In the genomic region with DNA sequence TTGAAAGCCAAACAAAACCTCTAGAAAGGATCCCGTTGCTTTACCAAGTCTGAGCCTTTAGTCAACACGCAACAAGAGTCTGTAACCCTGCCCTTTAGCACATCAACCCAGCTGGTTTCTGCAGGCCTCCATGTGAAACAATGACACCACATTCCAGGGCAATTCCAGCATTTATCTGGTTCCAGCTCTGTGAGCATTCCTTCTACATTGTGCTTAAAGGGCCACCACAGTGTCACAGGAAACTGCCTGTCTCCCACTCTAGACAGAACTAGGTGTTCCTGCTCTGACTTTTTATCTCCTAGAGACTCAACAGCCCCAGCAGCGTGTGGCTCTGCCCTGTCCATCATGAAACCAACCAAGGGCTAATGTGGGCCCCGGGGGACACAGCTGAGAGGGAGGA, we compare ENCODE assay signal across 12 mouse cellular contexts. TPM values are rescaled to one million over a fixed set of nuclear protein-coding genes. Genes with fewer than 3 reads are reported as not detected.
DNase-seq lines count a peak whose midpoint lies in the region; ATAC-seq lines count a peak whose summit lies in the region.
"Had no signal": no experiment of that assay in that cellular context is flagged by ENCODE, and none has a peak within 500 bp of the region (broad histone marks: within the 10 kb centered on the region; RNA-seq: fewer than 3 reads in every experiment).

No protein-coding gene starts in this region.

- peak; percentile 78 for ATAC-seq in kidney, embryonic 14.5 days (ENCODE audit: low FRiP score, low TSS enrichment)
- ATAC-seq in embryonic facial prominence, embryonic 14.5 days (ENCODE audit: low read depth): peak; percentile 74

- no peak for DNase-seq in kidney, adult 18-20 months
- DNase-seq in retina, postnatal 1 day: peak; percentile 12
- DNase-seq in retina, embryonic 14.5 days (ENCODE audit: low spot score): no peak
- DNase-seq in embryonic facial prominence, embryonic 14.5 days (ENCODE audit: low spot score): peak; percentile 54
- DNase-seq in yolk sac, embryonic 10.5 days (ENCODE audit: low spot score): peak; percentile 19
- DNase-seq in right cerebral cortex, adult 18-20 months: no peak
- DNase-seq in cerebellum, adult 11 months: no peak
- DNase-seq: adrenal gland, postnatal 10 days; cerebellum, adult 11-12 months; thymus, postnatal 4 days had no signal

- 12% methylated on average over 4 of the region's 4 CpGs for WGBS in kidney, embryonic 14.5 days
- WGBS in embryonic facial prominence, embryonic 14.5 days: 11% methylated on average over 4 of the region's 4 CpGs

- H3K27me3 ChIP-seq in kidney, embryonic 14.5 days (ENCODE audit: control insufficient read depth, insufficient read depth, low read length): no peaks in the 10 kb centered on the region
- H3K27me3 ChIP-seq in embryonic facial prominence, embryonic 14.5 days (replicated peaks; ENCODE audit: control insufficient read depth, insufficient read depth, low read length): no peaks in the 10 kb centered on the region

- H3K27ac ChIP-seq in kidney, embryonic 14.5 days (ENCODE audit: low read depth, low read length): peak overlapping the region; percentile 62; the same call in 1 of the 2 replicates
- H3K27ac ChIP-seq in embryonic facial prominence, embryonic 14.5 days (replicated peaks; ENCODE audit: low read depth, low read length): no peak overlapping the region

- H3K4me2 ChIP-seq in kidney, embryonic 14.5 days (replicated peaks; ENCODE audit: low read depth, low read length): no peak overlapping the region
- H3K4me2 ChIP-seq in embryonic facial prominence, embryonic 14.5 days (ENCODE audit: low read depth, low read length): no peak overlapping the region

- no peak overlapping the region for H3K4me3 ChIP-seq in kidney, embryonic 14.5 days (ENCODE audit: low read length)
- no peak overlapping the region for H3K4me3 ChIP-seq in embryonic facial prominence, embryonic 14.5 days (ENCODE audit: low read depth, low read length)
- H3K4me3 ChIP-seq: erythroblast, embryonic 14.5 days had no signal

- no peak overlapping the region for H3K9ac ChIP-seq in kidney, embryonic 14.5 days (ENCODE audit: low read depth, low read length)
- H3K9ac ChIP-seq in embryonic facial prominence, embryonic 14.5 days (ENCODE audit: low read depth, low read length): no peak overlapping the region

- H3K9me3 ChIP-seq in kidney, embryonic 14.5 days (ENCODE audit: control insufficient read depth, low read length): no peaks in the 10 kb centered on the region
- H3K9me3 ChIP-seq in embryonic facial prominence, embryonic 14.5 days (ENCODE audit: control insufficient read depth, low read length): no peaks in the 10 kb centered on the region

- H3K36me3 ChIP-seq in kidney, embryonic 14.5 days (ENCODE audit: control insufficient read depth, insufficient read depth, low read length): no peaks in the 10 kb centered on the region
- no peaks in the 10 kb centered on the region for H3K36me3 ChIP-seq in embryonic facial prominence, embryonic 14.5 days (ENCODE audit: control insufficient read depth, insufficient read depth, low read length)

- peaks cover 15% of the 10 kb centered on the region for H3K4me1 ChIP-seq in kidney, embryonic 14.5 days (ENCODE audit: control insufficient read depth, insufficient read depth, low read length)
- no peaks in the 10 kb centered on the region for H3K4me1 ChIP-seq in embryonic facial prominence, embryonic 14.5 days (ENCODE audit: control insufficient read depth, insufficient read depth, low read length)

RNA-seq across cellular contexts. Expression of a gene that starts 19.7 kb away (rescaled TPM):
- polyA plus RNA-seq in kidney, embryonic 14.5 days (2014; fragmentation: Nextera tagmentation; extraction: Ambion mirVana): 0.19 and 0.57 TPM in 2 replicates
- 0.38 and 1.1 TPM in 2 replicates for polyA plus RNA-seq in embryonic facial prominence, embryonic 14.5 days (2014; fragmentation: Nextera tagmentation; extraction: Ambion mirVana)
- polyA plus RNA-seq: erythroblast, embryonic 14.5 days had no signal

RNA-seq across cellular contexts. Expression of a gene that starts 27.1 kb away (rescaled TPM):
- polyA plus RNA-seq in kidney, embryonic 14.5 days (2014; fragmentation: Nextera tagmentation; extraction: Ambion mirVana): 64.0 and 74.4 TPM in 2 replicates
- 65.3 and 68.3 TPM in 2 replicates for polyA plus RNA-seq in embryonic facial prominence, embryonic 14.5 days (2014; fragmentation: Nextera tagmentation; extraction: Ambion mirVana)

RNA-seq across cellular contexts. Expression of a gene that starts 42.8 kb away (rescaled TPM):
- 35.1 and 49.5 TPM in 2 replicates for polyA plus RNA-seq in kidney, embryonic 14.5 days (2014; fragmentation: Nextera tagmentation; extraction: Ambion mirVana)
- 37.3 and 40.7 TPM in 2 replicates for polyA plus RNA-seq in embryonic facial prominence, embryonic 14.5 days (2014; fragmentation: Nextera tagmentation; extraction: Ambion mirVana)

RNA-seq across cellular contexts. Expression of a gene that starts 42.9 kb away (rescaled TPM):
- polyA plus RNA-seq in kidney, embryonic 14.5 days (2014; fragmentation: Nextera tagmentation; extraction: Ambion mirVana): 126 and 136 TPM in 2 replicates
- 79.2 and 96.2 TPM in 2 replicates for polyA plus RNA-seq in embryonic facial prominence, embryonic 14.5 days (2014; fragmentation: Nextera tagmentation; extraction: Ambion mirVana)

RNA-seq across cellular contexts. Expression of a gene that starts 45.1 kb away (rescaled TPM):
- 0.77 and 1.0 TPM in 2 replicates for polyA plus RNA-seq in kidney, embryonic 14.5 days (2014; fragmentation: Nextera tagmentation; extraction: Ambion mirVana)
- 0.67 and 0.98 TPM in 2 replicates for polyA plus RNA-seq in embryonic facial prominence, embryonic 14.5 days (2014; fragmentation: Nextera tagmentation; extraction: Ambion mirVana)
- polyA plus RNA-seq: erythroblast, embryonic 14.5 days had no signal

Comparison
In these comparisons a context has a peak if more than half of its experiments do, and no peak if none do; other contexts are left out.
1. DNase-seq: peak in retina, postnatal 1 day (single experiment), embryonic facial prominence, embryonic 14.5 days (single experiment) and yolk sac, embryonic 10.5 days (single experiment); none in kidney, adult 18-20 months (single experiment), retina, embryonic 14.5 days (single experiment), right cerebral cortex, adult 18-20 months (single experiment) and cerebellum, adult 11 months (single experiment).